In the genomic region with DNA sequence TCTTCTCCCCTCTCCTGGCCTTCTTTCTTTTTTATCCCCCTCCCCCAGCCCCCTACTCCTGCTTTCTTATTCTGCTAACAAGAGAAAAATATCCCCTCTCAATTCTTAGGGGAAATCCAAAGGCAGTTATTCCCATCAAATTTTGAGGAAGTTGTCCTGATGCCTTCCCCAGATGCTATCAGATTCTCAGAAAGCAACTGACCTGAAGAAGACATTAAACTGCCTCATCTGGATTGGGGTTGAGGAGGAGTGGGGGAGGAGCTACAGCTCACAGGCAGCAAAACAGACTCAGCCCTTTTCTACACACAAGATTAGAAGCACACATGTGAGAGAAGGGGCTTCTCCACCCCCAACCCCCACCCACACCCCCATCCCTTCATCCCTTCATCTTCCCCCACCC, we compare ENCODE assay signal across 14 mouse cellular contexts.
"Had no signal": no experiment of that assay in that cellular context is flagged by ENCODE, and none has a peak within 500 bp of the region (broad histone marks: within the 10 kb centered on the region; RNA-seq: fewer than 3 reads in every experiment).

No protein-coding gene starts in this region.

- H3K36me3 ChIP-seq: liver, embryonic 13.5 days; midbrain, embryonic 13.5 days; stomach, embryonic 15.5 days had no signal

- H3K9me3 ChIP-seq: liver, embryonic 13.5 days; midbrain, embryonic 13.5 days; stomach, embryonic 15.5 days had no signal

- H3K4me3 ChIP-seq: layer of hippocampus, adult 2 months; liver, embryonic 13.5 days; midbrain, embryonic 13.5 days; stomach, embryonic 15.5 days had no signal

- H3K4me2 ChIP-seq: liver, embryonic 13.5 days; midbrain, embryonic 13.5 days; stomach, embryonic 15.5 days had no signal

- H3K9ac ChIP-seq: liver, embryonic 13.5 days; midbrain, embryonic 13.5 days; stomach, embryonic 15.5 days had no signal

- DNase-seq: kidney, adult 18-20 months; kidney, adult 9 months; kidney, postnatal 25 days; layer of hippocampus, adult 9-11 months; liver; liver, embryonic 13.5 days; lung, adult 2 months; lung, postnatal 14 days; lung, postnatal 4 days; right cerebral cortex, postnatal 4 days; thymus, postnatal 25 days had no signal

- H3K27ac ChIP-seq: layer of hippocampus, adult 2 months; liver, embryonic 13.5 days; midbrain, embryonic 13.5 days; stomach, embryonic 15.5 days had no signal

- H3K27me3 ChIP-seq: liver, embryonic 13.5 days; midbrain, embryonic 13.5 days; stomach, embryonic 15.5 days had no signal

- H3K4me1 ChIP-seq: liver, embryonic 13.5 days had no signal
